Mouse (Mus musculus): ENCODE measurements around the gene Tln1. TPM values are rescaled to one million over a fixed set of nuclear protein-coding genes. Genes with fewer than 3 reads are reported as not detected.

Tln1 gene
- 51.7 TPM for polyA plus RNA-seq (2014; fragmentation: Illumina TruSeq; extraction: RNeasy Lipid Tissue Mini Kit (QIAGEN cat#74804); ENCODE audit: low read depth, low replicate concordance)

DNA sequence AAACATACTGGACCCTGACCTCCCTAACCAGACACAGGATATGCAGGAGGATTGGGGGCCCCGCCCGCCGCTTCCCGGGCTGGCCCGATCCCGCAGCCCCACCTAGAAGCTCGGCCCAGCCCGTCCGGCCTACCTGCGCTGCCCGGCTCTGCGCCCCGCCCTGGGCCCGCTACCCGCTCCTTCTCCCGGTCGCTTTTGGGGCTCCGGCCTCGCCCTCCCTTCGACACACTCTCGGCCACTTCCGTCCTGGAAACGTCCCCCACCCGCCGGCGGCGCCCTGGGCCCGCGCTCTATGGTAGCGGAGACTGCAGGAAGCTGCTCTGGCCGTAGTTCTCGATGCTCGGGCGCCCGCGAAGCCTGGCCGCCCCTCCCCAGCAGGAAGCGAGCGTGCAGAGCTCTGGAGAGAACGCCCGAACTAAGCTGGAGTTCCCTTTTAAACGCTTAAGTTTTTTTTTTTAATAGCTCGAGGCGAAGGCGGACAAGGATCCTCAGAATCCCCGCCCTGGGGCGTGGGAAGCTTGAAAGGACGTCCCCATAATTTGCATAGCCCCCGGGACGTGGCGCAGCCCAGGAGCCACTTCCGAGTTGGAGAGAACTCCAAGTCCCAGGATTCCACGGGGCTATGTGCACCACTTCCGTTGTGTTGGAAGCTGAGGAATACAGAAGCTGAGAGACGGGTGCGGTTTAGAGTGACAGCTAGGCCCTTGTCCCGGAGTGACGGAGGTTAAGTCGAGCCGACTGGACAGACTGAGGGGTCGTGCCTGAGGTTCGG is at the start of gene Tln1, which contains the start of gene Creb3:
Gene Tln1, minus strand, starts transcription at position 695 of the 772 bp plus-strand sequence.
Gene Creb3, plus strand, starts transcription at position 336 of the 772 bp plus-strand sequence.

DNA sequence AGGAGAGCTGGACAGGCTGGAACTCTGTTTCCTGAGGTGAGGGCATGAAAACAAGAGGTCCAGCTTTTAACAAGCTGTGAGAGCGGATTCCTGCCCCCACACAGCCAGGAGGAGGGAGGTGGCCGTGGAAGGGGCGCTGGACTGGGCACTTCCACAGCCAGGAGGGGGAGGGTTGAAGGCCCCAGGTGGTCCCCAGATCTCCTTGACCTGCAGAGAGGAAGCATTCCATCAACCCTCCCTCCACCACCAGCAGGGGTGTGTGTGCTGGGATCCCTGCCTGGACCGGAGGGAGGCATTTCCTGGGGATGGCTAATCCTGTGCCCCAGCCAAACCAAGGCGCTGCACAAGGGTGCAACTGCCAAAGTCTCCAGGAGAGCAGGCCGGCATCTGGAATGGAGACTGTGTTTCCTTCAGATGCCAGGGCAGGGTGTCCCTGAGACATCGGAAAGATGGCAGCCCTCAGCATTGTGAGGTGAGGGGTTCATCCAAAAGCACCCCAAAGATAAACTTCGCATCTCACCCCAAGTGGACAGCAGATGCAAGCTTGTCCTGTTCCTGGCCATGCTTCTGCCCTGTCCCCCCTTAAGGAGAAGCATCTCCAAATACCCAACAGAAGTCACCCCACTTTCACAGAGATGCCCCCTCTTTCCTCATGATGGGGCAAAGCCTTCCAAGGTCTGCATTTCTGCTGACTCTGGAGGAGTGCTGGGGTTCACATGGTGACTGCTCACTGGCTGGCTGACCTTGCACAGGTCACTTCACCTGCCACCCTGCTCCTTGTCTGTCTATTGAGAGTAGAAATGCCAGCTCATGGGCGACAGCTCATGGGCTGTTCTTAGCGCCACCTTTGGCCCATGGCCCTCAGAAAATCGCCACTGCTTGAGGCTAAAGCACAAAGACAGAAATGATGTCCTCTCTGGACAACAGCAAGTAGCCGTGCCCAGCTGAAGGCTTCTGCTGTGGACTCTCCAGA is 22.2 kb upstream of the Tln1 start, which contains the start of gene Msmp:
Gene Msmp, minus strand, starts transcription at position 51 of the 973 bp plus-strand sequence.

DNA sequence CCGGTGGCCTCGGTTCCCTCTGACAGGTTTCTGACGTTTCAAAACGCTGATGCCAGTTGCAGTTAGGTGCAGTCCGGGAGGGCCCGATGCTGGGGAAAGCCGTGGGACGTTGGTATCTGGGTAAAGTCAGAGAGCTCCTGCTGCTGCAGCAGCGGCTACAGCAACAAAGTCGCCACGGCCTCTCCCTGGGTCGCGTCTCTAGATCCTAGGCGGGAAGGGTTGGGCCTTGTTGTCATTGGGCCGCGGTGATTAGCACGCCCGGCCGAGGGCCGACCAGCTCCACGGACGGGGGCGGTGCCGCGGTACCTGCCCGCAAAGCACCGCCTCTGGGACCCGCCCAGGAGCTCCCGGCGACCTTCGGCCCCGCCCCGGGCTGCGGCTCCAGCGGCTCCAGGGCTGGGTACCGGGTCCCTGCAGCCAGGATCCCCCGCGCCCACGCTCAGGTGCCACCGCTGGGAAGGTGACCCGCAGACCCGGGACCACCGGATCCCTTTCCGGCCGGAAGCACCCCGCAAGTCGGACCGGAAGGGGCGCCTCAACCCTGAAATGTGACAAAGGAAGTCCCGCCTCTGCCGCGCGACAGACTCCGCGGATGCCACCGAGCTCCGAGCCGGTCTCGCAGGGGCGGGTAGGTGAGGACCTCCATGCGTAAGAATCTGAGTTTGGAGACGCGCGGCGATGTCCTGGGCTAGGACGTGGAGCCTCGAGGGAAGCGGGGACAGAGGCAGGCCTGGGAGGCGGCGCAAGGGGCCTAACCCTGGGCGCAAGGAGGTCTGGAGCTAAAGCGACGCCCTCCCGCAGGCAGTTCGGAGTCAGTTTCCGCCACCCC is 16.1 kb upstream of the Tln1 start, which contains the start of the genes Rgp1 and Gba2:
Gene Rgp1, plus strand, starts transcription at position 340 of the 829 bp plus-strand sequence.
Gene Gba2, minus strand, starts transcription at position 498 of the 829 bp plus-strand sequence.

DNA sequence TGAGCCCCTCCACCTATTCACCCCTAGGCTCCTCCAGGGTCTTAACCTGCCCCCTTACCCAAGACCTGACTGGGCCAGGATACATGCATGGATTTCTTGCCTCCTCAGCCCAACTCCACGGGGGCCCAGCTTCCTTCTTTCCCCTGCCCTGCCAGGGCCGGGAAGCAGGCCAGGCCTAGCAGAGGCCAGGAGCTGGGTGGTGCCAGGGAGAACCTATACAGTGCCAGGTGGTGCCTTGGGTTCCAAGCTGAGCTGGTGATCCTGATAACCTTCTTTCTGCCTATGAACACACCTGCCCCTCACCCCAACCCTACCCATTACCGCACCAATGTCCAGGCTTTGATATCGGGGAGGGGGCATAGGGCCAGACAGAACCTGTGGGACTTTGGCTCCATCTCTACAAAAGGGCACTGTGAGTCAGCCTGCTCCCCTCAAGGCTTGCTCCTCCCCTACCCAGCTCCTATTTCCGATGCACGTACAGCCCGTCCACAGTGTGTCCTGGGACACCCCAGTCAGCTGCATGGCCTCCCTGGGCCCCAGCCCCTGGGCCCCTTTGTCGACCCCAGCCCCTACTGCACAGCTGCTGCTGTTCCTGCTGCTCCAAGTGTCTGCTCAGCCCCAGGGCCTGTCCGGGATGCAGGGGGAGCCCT is 55.8 kb downstream of the Tln1 start, which contains the start of gene Car9:
Gene Car9, plus strand, starts transcription at position 431 of the 650 bp plus-strand sequence.

DNA sequence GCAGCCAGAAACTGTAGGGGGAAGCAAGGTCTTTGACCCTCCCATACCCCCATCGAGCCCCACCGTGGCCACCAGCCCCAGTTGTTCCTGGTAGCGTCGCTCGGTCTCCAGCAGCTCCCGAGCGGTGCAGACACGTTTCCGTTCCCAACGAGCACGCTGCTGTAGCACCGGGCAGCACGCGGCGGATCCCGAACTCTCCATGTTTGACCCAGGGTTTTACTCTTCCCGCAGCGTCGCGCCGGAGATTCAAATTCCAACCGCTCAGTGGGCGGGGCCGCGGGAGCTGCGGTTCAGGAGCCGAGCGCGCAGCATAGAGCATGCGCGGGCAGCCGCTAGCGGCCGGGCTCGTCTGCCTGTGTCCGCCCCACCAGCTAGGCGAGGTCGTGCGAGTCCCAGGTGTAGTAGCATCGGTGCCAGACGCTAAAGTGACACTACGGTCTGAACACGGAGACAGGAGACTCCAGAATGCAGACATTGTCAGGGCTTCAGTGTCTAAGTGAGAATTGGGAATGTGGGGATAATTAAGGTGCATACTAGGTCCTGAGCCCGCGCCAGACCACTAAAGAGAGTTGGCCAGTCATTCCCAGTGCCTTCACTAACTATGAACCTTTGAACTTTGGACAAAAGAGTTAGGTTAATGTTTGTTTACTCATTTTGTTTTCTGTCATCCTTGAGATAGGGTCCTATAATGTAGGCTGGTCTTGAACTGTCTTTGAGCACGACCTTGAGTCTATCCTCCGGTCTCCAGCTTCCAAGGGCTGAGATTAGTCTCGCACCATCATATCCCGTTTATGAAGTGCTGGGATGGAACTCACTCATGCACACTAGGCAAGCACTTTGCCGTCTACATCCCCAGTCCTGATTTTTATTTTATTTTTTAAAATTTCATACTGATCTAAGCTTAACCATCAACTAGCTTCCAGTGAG is 62.8 kb downstream of the Tln1 start, which contains the start of gene Arhgef39:
Gene Arhgef39, minus strand, starts transcription at position 289 of the 927 bp plus-strand sequence.

DNA sequence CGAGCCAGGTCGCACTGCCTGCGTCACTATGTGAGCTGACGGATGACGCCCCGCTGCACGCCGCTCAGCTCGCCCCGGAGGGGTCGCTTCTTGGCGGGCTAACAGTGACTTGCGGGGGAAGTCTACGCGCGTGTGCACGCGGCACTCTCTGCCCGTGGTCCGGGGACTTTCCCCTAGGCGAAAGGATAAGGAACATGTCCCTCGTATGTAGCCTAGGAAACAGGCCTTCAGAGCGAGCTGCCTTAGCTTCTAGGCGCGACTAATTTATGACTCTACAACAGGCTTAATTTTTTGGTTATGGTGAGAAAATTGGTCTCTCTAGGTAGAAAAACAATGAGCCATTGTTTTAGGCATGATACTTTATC is 69.7 kb downstream of the Tln1 start, which contains the start of gene Ccdc107:
Gene Ccdc107, plus strand, starts transcription at position 80 of the 365 bp plus-strand sequence.

DNA sequence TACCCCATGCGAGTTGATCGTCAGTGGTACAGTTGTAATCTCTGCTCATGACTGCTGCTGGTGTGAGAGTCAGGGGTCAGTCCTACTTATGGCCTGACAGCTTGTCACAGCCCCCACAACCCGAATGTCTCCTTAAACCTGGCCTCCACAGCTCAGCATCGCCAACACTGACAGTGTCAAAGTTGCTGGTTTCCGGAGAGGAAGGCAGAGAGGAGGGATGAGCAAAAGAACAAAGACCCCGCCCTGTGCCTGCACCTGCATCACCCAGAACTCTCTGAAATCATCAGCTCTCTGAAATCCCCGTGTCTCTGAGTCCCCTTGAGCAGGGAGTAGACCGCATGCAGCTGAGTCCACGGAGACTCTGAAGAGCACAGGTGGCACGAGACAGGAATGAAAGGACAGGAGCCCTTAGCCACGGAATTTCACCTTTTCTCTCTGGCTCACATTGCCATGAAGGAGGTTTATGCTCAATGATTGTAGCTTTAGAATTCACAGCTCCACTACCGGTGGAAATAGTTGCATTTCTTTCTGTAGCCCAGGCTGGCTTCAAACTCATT is 78.9 kb downstream of the Tln1 start, which contains the start of gene Sit1:
Gene Sit1, minus strand, starts transcription at position 200 of the 557 bp plus-strand sequence.

Other genes with a start within 250 kb of the Tln1 start
- 28.7 TPM for gene Rusc2, start 180.7 kb downstream of the Tln1 start, polyA plus RNA-seq (2014; fragmentation: Illumina TruSeq; extraction: RNeasy Lipid Tissue Mini Kit (QIAGEN cat#74804); ENCODE audit: low read depth, low replicate concordance)
- not detected for gene Fam166b, start 133.6 kb downstream of the Tln1 start, polyA plus RNA-seq (2014; fragmentation: Illumina TruSeq; extraction: RNeasy Lipid Tissue Mini Kit (QIAGEN cat#74804); ENCODE audit: low read depth, low replicate concordance)
- gene Tesk1, start 120.8 kb downstream of the Tln1 start, polyA plus RNA-seq (2014; fragmentation: Illumina TruSeq; extraction: RNeasy Lipid Tissue Mini Kit (QIAGEN cat#74804); ENCODE audit: low read depth, low replicate concordance): 33.9 TPM
- gene Cd72, start 108.1 kb downstream of the Tln1 start, polyA plus RNA-seq (2014; fragmentation: Illumina TruSeq; extraction: RNeasy Lipid Tissue Mini Kit (QIAGEN cat#74804); ENCODE audit: low read depth, low replicate concordance): 2.3 TPM
- gene Sit1, start 79.0 kb downstream of the Tln1 start, polyA plus RNA-seq (2014; fragmentation: Illumina TruSeq; extraction: RNeasy Lipid Tissue Mini Kit (QIAGEN cat#74804); ENCODE audit: low read depth, low replicate concordance): not detected
- gene Ccdc107, start 69.8 kb downstream of the Tln1 start, polyA plus RNA-seq (2014; fragmentation: Illumina TruSeq; extraction: RNeasy Lipid Tissue Mini Kit (QIAGEN cat#74804); ENCODE audit: low read depth, low replicate concordance): 48.0 TPM
- 1.3 TPM for gene Arhgef39, start 63.0 kb downstream of the Tln1 start, polyA plus RNA-seq (2014; fragmentation: Illumina TruSeq; extraction: RNeasy Lipid Tissue Mini Kit (QIAGEN cat#74804); ENCODE audit: low read depth, low replicate concordance)
- 0.92 TPM for gene Car9, start 55.7 kb downstream of the Tln1 start, polyA plus RNA-seq (2014; fragmentation: Illumina TruSeq; extraction: RNeasy Lipid Tissue Mini Kit (QIAGEN cat#74804); ENCODE audit: low read depth, low replicate concordance)
- 82.5 TPM for gene Tpm2, start 38.9 kb downstream of the Tln1 start, polyA plus RNA-seq (2014; fragmentation: Illumina TruSeq; extraction: RNeasy Lipid Tissue Mini Kit (QIAGEN cat#74804); ENCODE audit: low read depth, low replicate concordance)
- gene Creb3, start 359 bp downstream of the Tln1 start, polyA plus RNA-seq (2014; fragmentation: Illumina TruSeq; extraction: RNeasy Lipid Tissue Mini Kit (QIAGEN cat#74804); ENCODE audit: low read depth, low replicate concordance): 32.4 TPM
- gene Rgp1, start 16.0 kb upstream of the Tln1 start, polyA plus RNA-seq (2014; fragmentation: Illumina TruSeq; extraction: RNeasy Lipid Tissue Mini Kit (QIAGEN cat#74804); ENCODE audit: low read depth, low replicate concordance): 28.1 TPM
- 17.7 TPM for gene Gba2, start 16.2 kb upstream of the Tln1 start, polyA plus RNA-seq (2014; fragmentation: Illumina TruSeq; extraction: RNeasy Lipid Tissue Mini Kit (QIAGEN cat#74804); ENCODE audit: low read depth, low replicate concordance)
- not detected for gene Msmp, start 21.8 kb upstream of the Tln1 start, polyA plus RNA-seq (2014; fragmentation: Illumina TruSeq; extraction: RNeasy Lipid Tissue Mini Kit (QIAGEN cat#74804); ENCODE audit: low read depth, low replicate concordance)
- gene Npr2, start 69.2 kb upstream of the Tln1 start, polyA plus RNA-seq (2014; fragmentation: Illumina TruSeq; extraction: RNeasy Lipid Tissue Mini Kit (QIAGEN cat#74804); ENCODE audit: low read depth, low replicate concordance): 50.9 TPM
- not detected for gene Spag8, start 90.9 kb upstream of the Tln1 start, polyA plus RNA-seq (2014; fragmentation: Illumina TruSeq; extraction: RNeasy Lipid Tissue Mini Kit (QIAGEN cat#74804); ENCODE audit: low read depth, low replicate concordance)
- 196 TPM for gene Hint2, start 93.8 kb upstream of the Tln1 start, polyA plus RNA-seq (2014; fragmentation: Illumina TruSeq; extraction: RNeasy Lipid Tissue Mini Kit (QIAGEN cat#74804); ENCODE audit: low read depth, low replicate concordance)
- 18.3 TPM for gene Tmem8b, start 106.3 kb upstream of the Tln1 start, polyA plus RNA-seq (2014; fragmentation: Illumina TruSeq; extraction: RNeasy Lipid Tissue Mini Kit (QIAGEN cat#74804); ENCODE audit: low read depth, low replicate concordance)
- gene Fam221b, start 106.5 kb upstream of the Tln1 start, polyA plus RNA-seq (2014; fragmentation: Illumina TruSeq; extraction: RNeasy Lipid Tissue Mini Kit (QIAGEN cat#74804); ENCODE audit: low read depth, low replicate concordance): 0.42 TPM
- not detected for gene Olfr70, start 138.1 kb upstream of the Tln1 start, polyA plus RNA-seq (2014; fragmentation: Illumina TruSeq; extraction: RNeasy Lipid Tissue Mini Kit (QIAGEN cat#74804); ENCODE audit: low read depth, low replicate concordance)
- not detected for gene Olfr71, start 147.6 kb upstream of the Tln1 start, polyA plus RNA-seq (2014; fragmentation: Illumina TruSeq; extraction: RNeasy Lipid Tissue Mini Kit (QIAGEN cat#74804); ENCODE audit: low read depth, low replicate concordance)
- 6.5 TPM for gene Hrct1, start 164.5 kb upstream of the Tln1 start, polyA plus RNA-seq (2014; fragmentation: Illumina TruSeq; extraction: RNeasy Lipid Tissue Mini Kit (QIAGEN cat#74804); ENCODE audit: low read depth, low replicate concordance)
- gene Spaar, start 167.3 kb upstream of the Tln1 start, polyA plus RNA-seq (2014; fragmentation: Illumina TruSeq; extraction: RNeasy Lipid Tissue Mini Kit (QIAGEN cat#74804); ENCODE audit: low read depth, low replicate concordance): 5.6 TPM
- not detected for gene Olfr159, start 208.3 kb upstream of the Tln1 start, polyA plus RNA-seq (2014; fragmentation: Illumina TruSeq; extraction: RNeasy Lipid Tissue Mini Kit (QIAGEN cat#74804); ENCODE audit: low read depth, low replicate concordance)